Mouse (Mus musculus): ENCODE measurements around the gene Usp15.

Gene Usp15

DNA sequence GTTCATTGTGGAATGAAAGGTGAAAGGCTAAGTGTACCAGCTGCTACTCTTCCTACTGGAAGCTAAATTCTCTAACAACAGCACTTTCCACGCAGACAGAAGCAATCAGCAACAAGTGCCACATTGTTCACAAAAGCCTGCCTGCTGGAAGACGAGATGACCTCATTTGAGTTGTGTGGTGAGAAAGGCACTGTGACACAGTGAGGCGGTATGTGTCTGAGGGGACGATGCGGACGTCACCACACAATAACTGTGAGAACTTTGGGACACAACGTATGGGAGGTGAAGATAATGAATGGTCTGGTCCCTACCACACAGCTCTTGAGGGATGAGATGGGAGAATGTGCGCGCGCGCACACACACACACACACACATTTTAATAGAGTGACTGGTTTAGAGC is 86.2 kb downstream of the Usp15 start:
- in situ Hi-C loops (cut with MboI, MseI) = no loop called here

DNA sequence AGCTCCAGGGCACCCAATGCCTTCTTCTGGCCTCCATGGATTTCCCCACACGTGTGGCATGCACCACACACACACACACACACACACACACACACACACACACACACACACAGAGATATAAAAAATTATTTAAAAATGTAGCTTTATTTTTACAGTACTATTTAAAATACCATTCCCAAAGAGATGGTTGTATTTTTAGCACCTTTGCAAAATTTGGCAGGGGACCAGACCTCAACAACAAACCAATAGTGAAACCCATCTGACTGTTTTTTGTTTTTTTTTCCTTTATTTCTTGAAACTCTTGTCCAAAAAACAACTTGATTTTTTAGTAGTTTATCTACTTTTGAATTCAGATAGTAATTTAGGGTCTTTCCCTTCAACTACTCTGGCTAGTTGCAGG is 88.3 kb downstream of the Usp15 start:
- in situ Hi-C loops (cut with MboI, MseI) = no loop called here

DNA sequence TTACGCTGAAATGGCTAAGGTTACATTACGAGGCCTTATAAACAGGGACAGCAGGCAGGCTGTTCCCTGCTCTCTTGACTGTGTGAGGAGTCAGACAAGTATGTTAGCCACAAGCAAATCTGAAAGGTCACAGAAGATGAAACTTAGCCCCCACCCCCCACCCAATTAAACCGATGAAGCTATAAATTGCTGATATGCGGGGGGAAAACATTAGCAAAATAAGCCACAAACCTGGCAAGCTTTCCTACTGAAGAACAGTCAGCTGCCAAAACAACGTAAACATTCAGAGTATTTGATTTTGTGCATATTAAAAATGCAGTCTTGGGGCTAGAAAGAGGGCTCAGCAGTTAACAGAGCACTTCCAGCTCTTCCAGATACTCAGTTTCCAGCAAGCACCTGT is 88.7 kb downstream of the Usp15 start:
- in situ Hi-C loops (cut with MboI, MseI) = no loop called here

DNA sequence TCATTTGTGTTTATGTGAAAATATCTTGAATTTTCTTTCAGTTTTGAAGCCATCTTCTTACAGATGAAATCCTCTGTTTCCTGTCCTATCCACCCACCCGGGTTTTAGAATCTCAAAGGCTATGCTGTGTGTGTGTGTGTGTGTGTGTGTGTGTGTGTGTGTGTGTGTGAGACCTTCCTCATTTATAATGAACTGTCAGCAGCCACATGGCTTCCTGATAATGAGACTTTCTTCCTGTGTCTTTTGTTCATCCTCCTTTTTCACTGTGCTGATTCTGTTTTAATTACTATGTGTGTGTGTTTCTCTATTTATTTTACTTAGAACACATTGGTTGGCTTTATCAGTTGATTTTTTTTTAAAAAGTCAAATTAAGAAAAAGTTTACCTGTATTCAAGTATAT is 95.5 kb downstream of the Usp15 start:
- in situ Hi-C loops (cut with MboI, MseI) = no loop called here

DNA sequence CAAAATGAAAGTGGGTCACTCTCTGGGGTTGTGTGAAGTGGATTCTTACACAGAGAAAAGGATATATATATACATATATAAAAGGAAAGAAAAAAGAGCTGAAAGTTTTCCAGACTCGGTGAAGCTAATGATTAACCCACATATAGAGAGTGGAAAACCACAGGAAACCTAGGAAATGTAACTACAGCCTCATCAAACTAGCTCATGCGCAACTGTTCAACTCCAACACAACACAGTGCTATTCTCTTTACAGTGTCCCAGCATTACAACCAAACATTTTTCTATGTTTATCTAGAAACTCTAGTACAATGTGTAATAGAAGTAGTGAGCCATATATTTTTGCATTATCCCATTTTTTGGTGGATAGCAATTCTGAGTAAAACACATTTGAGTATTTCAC is 96.2 kb downstream of the Usp15 start:
- in situ Hi-C loops (cut with MboI, MseI) = no loop called here

DNA sequence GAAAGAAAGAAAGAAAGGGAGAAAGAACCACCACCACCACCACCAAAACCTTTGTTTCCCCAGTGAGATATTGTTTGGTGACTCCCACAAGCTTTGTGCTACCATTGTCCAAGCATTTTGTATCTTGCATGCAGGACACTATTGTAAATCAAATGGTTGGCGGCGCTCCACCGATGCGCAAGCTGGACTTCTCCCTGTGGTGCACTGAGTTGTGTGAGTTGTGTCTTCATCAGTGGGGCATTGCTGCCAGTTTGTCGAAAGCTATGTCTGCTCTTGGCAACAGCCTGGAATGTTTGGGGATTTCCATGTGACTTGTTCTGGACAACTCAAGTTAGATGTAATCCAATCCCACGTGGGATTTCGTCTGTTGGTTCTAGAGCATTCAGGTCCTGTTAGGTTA is 102.3 kb downstream of the Usp15 start:
- in situ Hi-C loops (cut with MboI, MseI) = no loop called here

DNA sequence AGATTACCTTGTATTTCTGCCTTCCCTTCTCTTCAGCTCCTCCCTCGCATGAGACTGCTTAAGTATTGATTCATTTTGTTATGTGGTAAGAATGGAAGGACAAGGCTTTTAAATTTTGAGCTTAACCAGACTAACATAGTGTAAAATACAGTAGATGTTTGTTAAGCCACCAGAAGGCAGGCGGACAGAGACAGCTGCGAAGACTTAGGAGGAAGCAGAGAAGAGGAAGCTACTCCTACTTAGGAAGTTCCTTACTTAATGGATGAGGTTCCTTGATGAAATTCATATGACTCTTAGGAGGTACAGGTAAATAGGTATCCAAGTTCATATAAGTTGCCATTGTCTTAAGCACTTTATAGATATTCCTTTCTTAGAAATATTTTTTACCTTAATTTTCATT is 104.2 kb downstream of the Usp15 start:
- in situ Hi-C loops (cut with MboI, MseI) = no loop called here

DNA sequence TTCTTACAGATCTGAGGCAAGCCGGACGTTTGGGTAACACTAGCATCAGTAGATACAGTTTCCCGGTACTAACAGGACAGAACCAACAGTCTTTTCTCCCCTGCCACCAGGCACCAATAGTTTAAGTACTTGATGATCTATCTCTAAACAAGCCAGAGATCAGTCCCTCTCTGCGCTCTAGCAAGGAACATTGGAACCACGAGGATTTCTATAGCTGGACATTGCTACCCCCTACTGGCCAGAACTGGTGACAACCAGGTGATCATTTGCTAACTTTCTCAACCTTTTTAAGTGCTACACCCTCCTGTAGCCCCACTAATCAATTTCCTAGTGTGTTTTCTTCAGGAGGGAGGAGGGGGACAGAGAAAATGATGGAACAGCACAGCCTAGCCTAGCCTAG is 105.1 kb downstream of the Usp15 start:
- in situ Hi-C loops (cut with MboI, MseI) = no loop called here

DNA sequence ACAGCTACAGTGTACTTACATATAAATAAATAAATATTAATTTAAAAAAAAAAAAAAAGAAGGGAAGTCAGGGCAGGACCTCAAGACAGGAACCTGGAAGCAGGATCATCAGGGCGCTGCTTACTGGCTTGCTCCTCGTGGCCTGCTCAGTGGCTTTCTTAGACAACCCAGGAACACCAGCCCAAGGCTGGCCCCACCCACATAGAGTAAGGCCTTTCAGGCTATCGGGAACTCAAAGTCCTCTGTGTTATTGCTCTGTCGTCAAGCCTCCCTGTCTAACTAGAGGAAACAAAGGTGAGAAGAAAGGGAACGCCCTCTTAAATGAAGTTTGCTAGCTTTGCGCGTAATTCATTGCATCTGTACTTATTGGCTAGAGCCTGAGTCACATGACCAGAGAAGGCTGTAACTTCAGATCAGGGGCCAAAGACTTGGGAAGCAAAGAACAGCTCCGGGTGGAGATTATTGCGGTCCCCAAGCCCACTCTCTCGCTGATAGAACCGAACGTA is 107.3 kb downstream of the Usp15 start:
- in situ Hi-C loops (cut with MboI, MseI) = no loop called here

DNA sequence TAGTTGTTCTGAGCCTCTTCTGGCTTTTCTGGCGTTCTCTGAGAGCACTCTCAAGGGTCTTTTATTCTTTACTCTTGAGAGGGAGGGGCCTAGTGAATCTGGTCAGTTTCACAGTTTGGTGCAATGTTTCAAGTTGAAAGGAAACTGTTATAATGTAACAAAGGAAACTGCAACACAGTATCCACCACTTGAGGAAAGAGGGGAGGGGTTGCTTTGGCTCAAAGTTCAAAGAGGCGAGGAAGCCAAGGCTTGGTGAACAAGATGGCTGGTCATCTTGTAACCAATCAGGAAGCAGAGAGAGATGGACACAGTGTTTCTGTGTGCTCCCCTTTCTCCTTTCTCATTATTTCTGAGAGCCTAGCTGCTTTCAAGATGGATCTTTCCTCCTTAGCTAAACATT is 109.9 kb downstream of the Usp15 start:
- in situ Hi-C loops (cut with MboI, MseI) = no loop called here

DNA sequence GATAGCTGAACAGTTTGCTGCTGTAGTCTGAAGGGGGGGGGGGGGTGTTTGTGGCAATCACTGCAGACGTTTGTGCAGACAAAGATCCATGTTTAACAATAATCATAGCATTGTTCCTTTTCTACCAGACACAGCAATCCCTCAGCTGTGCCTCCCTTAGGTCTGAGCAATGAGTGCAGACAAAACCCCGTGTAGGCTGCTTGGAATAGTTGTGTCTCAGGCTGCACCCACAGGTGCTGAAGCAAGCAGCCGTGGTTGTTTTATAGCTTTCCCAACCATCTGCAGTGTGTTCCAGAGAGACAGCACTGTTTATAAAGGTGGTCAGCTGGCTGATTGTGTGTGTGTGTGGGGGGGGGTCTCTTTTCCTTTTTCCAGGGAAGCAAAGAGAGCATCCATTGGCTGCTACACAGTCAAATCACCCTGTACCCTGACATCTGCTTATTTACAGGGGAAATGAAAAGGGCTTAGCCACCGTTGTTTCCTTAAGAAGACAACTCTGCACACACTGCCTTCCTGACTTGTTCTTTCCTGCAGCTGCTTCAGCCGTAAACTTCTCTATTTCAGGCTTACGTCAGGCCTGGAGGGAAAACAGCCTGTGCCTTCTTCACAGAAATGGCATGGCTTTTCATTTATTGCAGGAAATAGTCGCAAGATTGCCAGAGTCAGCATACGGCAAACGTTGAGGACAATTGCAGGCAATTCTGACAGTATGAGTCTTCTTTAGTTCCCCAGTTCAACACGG is 111.7 kb downstream of the Usp15 start:
- in situ Hi-C loops (cut with MboI, MseI) = no loop called here

DNA sequence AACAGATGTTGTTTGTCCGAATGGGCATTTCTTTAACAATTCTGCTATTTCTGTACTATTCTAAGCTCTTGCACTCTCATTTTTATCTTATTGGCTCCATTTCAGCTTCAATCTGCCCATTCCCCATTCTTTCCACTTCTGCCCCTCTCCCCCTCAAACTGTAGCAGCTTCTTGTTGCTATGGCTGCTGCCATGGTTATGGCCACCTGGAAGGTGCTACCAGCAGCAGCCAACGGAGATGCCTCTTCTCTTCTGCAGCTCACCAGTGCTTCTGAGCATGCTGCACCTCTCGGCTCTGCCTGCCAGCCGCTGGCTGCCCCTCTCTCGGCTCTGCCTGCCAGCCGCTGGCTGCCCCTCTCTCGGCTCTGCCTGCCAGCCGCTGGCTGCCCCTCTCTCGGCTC is 112.5 kb downstream of the Usp15 start:
- in situ Hi-C loops (cut with MboI, MseI) = no loop called here

DNA sequence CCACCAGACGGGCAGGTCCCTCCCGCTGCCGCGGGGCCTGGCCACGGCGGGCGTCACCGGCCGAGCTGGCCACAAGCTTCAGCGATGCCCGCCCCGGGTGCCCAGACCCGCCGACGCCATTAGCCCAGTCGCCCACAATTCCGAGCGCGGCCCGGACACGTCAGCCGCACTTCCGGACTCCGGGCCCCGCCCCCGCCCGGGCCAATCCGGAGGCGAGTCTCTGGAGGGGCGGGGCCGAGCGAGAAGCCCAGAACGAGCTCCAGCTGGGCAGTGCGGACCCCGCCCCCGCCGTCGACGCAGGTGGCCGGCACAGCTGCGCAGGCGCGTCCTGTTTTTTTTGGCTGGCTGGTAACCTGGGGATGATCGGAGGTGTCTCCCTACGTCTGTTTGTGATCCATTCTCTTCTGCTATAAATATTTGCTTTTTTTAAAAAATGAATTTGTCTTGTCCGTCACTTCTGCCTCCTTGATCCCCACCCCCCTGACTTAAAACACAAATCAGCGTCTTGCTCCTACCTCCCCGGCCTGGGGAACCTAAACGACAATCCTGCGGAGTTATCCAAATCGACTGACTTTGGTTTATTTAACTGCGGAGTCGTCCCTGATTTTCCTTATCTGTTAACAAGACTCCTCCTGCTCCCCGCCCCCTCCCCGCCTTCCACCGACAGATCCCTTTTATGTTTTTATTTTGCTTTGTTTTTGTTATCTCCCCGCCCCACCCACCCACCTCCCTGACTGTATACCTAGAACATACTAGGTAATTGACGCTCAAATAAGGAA is 120.4 kb downstream of the Usp15 start, which contains the start of gene Mon2:
Gene Mon2, minus strand, starts transcription at position 261 of the 779 bp plus-strand sequence.
- in situ Hi-C loops (cut with MboI, MseI) = loop anchor here (5.0 kb wide), 1 partner anchor 269 kb away; no protein-coding TSS in a partner anchor

DNA sequence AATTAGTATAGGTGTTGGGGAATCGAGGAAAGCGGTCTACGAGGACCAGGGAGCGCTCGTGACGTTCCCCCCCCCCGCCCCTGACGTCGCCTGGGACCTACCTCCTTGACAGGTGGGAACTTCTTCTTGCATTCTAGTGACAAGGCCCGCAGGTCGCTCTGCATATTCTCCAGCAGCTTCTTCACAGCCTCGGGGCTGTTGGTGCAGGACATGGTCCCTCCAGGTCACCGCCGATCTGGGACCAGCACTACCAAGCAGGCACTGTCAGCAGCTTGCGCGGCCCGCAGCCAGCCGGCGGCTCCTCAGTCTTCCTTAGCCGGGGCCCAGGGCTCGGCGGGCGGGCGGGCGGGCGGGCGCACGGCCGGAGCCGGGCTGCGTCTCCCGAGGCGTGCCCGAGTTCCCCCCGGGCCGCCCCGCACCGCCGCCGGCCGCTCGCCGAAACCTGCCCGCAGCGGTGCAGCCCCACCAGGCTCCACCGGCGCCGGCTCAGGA is 121.0 kb downstream of the Usp15 start:
- in situ Hi-C loops (cut with MboI, MseI) = loop anchor here (5.0 kb wide), 1 partner anchor 268 kb away; no protein-coding TSS in a partner anchor

DNA sequence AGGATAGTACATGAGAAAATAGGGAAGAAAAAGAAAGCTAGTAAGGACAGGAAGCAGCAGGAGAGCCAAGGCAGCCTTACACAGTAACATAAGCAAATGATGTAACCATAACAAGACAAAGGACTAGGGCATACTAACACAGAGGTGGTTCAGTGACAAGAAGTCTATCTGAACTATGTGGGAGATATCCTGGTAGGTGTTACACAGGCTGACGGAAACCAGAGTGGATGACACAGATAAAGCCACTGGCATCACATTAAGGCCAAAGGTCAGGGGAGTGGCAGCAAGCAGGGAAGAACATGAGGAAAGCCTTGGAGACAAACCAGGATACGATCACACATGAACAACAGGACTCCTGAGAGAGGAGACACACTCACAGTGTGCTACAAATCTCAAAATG is 124.8 kb downstream of the Usp15 start:
- in situ Hi-C loops (cut with MboI, MseI) = no loop called here

DNA sequence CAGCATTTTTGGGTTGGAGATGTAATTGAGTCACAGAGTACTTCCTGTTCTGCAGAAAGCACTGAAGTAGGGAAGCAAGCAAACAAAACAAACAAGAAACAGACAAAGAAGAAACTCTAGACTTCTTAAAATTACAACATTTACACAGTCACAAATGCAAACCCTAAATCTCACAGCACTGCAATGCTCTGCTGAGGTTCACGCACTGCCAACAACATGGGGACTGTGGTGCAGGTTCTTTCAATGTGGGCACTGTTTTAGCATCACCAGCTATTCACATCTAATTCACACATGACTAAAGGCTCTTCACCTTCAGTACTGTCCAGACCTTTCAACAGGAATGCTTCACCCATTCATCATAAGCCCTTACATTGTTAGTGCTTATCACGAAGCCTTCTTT is 133.8 kb downstream of the Usp15 start:
- in situ Hi-C loops (cut with MboI, MseI) = no loop called here

DNA sequence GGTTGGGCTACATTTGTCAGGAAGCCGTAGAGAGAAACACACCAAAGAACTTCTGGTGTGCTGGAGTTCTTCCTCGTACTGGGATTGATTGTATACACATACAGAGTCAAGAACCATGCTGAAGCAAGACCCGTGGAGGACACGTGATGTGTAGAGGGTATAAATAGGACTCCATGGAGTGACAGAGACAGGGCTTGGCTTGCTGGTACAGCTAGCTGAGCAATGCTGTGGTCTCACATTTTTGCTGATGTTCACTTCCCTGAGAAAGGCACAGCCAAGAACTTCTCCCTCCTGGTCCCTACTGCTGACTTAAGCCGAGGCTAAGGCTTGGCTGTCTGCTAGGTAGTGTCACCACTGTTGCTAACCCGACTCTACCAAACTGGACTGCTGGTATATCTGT is 136.0 kb downstream of the Usp15 start:
- in situ Hi-C loops (cut with MboI, MseI) = no loop called here

DNA sequence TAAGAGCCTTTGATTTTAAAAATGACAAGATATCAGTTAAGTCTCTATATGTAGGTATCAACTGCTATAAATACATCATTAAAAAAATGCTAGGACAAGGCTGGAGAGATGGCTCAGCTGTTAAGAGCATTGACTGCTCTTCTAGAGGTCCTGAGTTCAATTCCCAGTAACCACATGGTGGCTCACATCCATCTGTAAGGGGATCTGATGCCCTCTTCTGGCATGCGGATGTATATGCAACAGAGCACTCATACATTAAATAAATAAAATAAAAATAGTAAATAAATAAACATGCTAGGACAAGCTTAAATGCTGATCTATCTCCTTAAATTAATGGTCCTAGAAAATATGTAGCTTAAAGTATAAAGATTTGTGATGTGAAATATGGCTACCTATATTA is 139.7 kb downstream of the Usp15 start:
- in situ Hi-C loops (cut with MboI, MseI) = no loop called here

DNA sequence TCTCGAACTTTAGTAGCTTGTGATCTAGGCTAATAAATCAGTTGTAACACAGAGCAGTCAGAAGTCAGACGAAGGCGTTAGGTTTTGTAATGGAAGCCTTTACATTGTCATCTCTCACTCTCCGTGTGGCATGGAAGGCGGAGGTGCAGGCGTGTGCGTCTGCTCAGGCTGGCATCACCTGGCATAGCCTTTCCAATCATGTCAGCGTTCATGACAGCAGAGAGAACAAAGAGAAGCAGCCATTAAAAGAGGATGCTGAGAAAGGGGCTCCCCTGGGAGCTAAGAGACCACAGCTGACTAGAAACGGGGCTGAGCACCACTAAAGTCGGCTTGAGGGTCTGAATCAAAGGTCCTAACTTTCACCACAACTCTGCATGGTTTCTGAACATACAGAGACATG is 140.3 kb downstream of the Usp15 start:
- in situ Hi-C loops (cut with MboI, MseI) = no loop called here

DNA sequence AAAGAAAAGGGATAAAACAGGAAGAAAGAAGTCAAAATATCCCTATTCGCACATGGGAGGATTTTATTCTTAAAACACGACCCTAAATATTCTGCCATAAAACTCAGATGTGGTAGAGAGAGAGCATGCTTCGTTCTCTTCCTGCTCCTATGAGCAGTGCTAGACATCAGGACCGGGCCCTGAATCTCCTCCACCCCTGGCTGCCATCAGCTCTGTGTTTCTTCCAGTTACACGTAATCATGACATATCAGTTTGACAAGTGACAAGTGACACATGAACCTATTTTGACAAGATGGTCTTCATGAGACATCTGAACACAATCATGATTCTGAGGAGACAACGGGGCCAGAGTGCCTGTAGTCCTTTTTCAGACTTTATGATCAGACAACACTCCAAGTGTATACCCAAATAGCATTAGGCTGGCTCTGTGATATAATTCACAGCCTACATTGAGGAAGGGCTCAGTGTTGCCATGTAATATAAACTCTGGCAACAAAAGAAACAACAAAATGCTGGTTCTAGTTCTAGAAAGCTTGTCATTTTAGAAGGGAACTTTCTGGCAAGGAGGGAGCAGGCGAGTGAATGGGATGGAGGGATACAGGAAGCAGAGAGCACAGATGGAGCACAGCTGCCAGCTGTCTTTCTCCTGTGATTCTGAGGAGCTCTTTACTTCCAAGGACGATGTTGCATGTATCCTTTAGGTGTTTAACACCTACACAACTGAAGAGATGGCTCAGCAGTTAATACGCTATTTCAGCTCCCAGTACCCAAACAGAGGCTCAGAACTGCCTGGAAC is 141.4 kb downstream of the Usp15 start:
- in situ Hi-C loops (cut with MboI, MseI) = no loop called here

Measured in T-helper 2 cell (primary cell).